Mouse (Mus musculus) liver, embryonic 16.5 days (tissue): ENCODE measurements at regions not wholly inside any gene's neighbourhood (a gene's known extent, or its start where the extent isn't known, plus 50 kb on each side); places are given as distances from the start of the nearest gene placed in this dataset.

Experiments
- ATAC-seq: fragments of 200-750 bp; cut with Nextera tagmentation; 2 replicates; pipeline ENCODE4 v1.8.0; 2017; ENCODE audit warnings: low read depth, mild to moderate bottlenecking, moderate number of reproducible peaks, moderate library complexity
- H3K27ac ChIP-seq: fragments of 300-500 bp; sonication (generic); 2 replicates; pipeline ENCODE4 v1.5.1; 2014; ENCODE audit warnings: mild to moderate bottlenecking, low read length
- H3K27me3 ChIP-seq: fragments of 300-500 bp; sonication (generic); 2 replicates; pipeline ENCODE4 v1.6.1; 2014; ENCODE audit warnings: low read depth, low read length, mixed read lengths; ENCODE audit not compliant: control insufficient read depth, insufficient read depth
- H3K36me3 ChIP-seq: fragments of 300-500 bp; sonication (generic); 2 replicates; pipeline ENCODE4 v1.6.1; 2014; ENCODE audit warnings: mild to moderate bottlenecking; ENCODE audit not compliant: control insufficient read depth, insufficient read depth
- H3K4me1 ChIP-seq: fragments of 300-500 bp; sonication (generic); 2 replicates; pipeline ENCODE4 v1.6.1; 2014; ENCODE audit warnings: low read depth, low read length, mixed read lengths; ENCODE audit not compliant: control insufficient read depth
- H3K4me2 ChIP-seq: fragments of 300-500 bp; sonication (generic); 2 replicates; pipeline ENCODE4 v1.6.1; 2014; ENCODE audit warnings: low read depth, low read length, mixed read lengths
- H3K4me3 ChIP-seq: fragments of 300-500 bp; sonication (generic); 2 replicates; pipeline ENCODE4 v1.5.1; 2014; ENCODE audit warnings: low read depth, mild to moderate bottlenecking, low read length
- H3K9ac ChIP-seq: fragments of 300-500 bp; sonication (generic); 2 replicates; pipeline ENCODE4 v1.6.1; 2014; ENCODE audit warnings: low read depth, low read length
- H3K9me3 ChIP-seq: fragments of 300-500 bp; sonication (generic); replicated peaks from 2 replicates; pipeline ENCODE4 v1.6.1; 2016; ENCODE audit warnings: low read length; ENCODE audit not compliant: control insufficient read depth
- WGBS: fragments of 180-500 bp; shearing (Covaris S2); extraction: QIAGEN DNeasy Blood & Tissue Kit; methylation state at CpG from one replicate; pipeline ENCODE4 v1.1.7; 2014; ENCODE audit not compliant: insufficient replicate concordance; 5-methylcytosine and 5-hydroxymethylcytosine counted together

DNA sequence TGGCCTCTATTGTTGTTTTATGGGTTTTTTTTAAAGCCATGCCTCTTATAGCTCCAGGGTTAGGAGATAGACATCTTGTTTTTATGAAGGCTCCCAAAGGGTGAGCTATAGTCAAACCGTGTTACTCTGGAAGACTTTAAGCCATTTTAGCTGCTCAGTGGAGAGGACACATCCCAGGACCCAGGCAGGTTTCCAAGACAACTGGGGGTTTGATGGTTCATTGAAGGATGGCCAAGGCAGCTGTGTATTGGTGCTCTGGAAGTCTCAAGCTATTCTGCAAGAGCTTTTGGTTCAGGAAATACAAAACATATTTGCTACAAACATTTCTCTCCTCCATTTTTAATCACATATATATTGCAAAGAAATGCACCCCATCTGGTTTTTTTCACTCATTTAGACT, 708.7 kb downstream of the Gm826 start:
- ATAC-seq, result no peak
- 68% methylated on average over 1 of the region's 1 CpGs for WGBS

DNA sequence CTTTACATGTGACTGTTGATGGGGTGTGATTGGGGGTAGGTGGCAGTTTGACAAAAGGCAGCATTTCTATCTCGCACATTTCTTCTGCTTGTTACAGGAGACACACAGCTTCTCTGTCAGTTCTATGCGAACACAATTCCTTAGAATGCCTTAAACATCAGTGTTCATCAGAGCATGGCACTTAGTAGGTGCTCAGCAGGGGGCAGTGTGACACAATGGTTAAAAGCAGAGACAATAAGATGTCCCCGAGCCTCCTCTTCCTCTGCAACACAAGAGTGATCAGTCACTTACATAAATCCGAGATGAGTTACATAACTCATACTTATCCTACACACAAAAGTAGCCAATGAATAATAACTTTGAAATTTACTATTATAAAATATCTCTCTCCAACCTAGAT, 688.1 kb downstream of the Gm826 start:
- 47% methylated on average over 4 of the region's 4 CpGs for WGBS
- H3K4me2 ChIP-seq, result no peak overlapping the region
- ATAC-seq, result no peak
- H3K36me3 ChIP-seq, result no peaks in the 10 kb centered on the region
- H3K4me3 ChIP-seq, result no peak overlapping the region
- H3K27me3 ChIP-seq, result no peaks in the 10 kb centered on the region
- no peak overlapping the region for H3K27ac ChIP-seq
- H3K4me1 ChIP-seq, result no peaks in the 10 kb centered on the region
- H3K9ac ChIP-seq, result no peak overlapping the region
- H3K9me3 ChIP-seq, result no peaks in the 10 kb centered on the region

More for the DNA sequence above, 708.7 kb downstream of the Gm826 start:
- no peaks in the 10 kb centered on the region for H3K4me1 ChIP-seq
- H3K27me3 ChIP-seq, result no peaks in the 10 kb centered on the region
- H3K4me3 ChIP-seq, result no peak overlapping the region
- H3K9me3 ChIP-seq, result no peaks in the 10 kb centered on the region
- H3K4me2 ChIP-seq, result no peak overlapping the region
- no peaks in the 10 kb centered on the region for H3K36me3 ChIP-seq
- no peak overlapping the region for H3K9ac ChIP-seq
- H3K27ac ChIP-seq, result no peak overlapping the region

DNA sequence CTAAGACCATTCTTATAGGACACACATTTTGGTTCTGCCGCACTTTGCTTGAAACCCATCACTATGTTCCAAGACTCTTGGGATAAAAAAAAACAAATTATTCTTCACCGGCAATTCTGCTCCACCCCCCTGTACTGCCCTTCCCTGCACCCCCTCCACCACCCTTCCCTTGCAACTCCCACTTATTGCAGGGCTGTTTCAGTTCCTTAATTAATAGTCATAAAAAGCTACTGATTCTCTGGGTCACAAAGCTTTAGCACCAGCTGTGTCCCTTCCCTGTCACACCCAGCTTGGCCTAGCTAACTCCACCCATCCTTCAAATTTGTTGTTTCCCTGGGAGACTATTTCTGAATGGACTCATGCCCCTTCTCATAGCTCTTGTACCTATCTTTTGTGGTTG, 687.4 kb downstream of the Gm826 start:
- no peaks in the 10 kb centered on the region for H3K36me3 ChIP-seq
- no peak for ATAC-seq
- no peak overlapping the region for H3K4me2 ChIP-seq
- H3K4me1 ChIP-seq, result no peaks in the 10 kb centered on the region
- H3K27ac ChIP-seq, result no peak overlapping the region
- 82% methylated on average over 2 of the region's 2 CpGs for WGBS
- H3K9me3 ChIP-seq, result no peaks in the 10 kb centered on the region
- no peak overlapping the region for H3K4me3 ChIP-seq
- H3K9ac ChIP-seq, result no peak overlapping the region
- H3K27me3 ChIP-seq, result no peaks in the 10 kb centered on the region

DNA sequence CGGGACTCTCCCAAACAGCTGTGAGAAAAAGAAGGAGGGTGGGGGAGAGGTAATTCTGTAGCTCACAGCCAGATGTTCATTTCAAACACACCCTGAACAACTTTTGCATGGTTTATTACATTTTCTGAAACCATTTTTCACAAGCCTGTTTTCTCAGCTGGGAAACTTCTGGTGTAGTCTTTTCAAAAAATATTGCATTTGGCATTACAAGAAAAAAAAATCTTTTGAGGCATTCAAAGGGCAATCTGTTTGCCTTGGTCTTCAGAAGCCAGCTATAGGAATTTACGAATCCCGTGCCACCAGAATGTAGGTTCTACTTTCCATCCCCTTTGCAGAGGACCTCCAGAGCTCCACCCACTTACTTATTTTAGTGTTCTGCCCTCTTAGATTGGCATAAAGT, 681.7 kb downstream of the Gm826 start:
- WGBS, result 66% methylated on average over 3 of the region's 3 CpGs
- Histone ChIP-seq H3K27ac (no peak overlapping the region), H3K27me3 (no peaks in the 10 kb centered on the region), H3K4me2 (no peak overlapping the region), H3K4me1 (no peaks in the 10 kb centered on the region), H3K4me3 (no peak overlapping the region), H3K9me3 (no peaks in the 10 kb centered on the region), H3K9ac (no peak overlapping the region), H3K36me3 (no peaks in the 10 kb centered on the region)
- ATAC-seq, result no peak

DNA sequence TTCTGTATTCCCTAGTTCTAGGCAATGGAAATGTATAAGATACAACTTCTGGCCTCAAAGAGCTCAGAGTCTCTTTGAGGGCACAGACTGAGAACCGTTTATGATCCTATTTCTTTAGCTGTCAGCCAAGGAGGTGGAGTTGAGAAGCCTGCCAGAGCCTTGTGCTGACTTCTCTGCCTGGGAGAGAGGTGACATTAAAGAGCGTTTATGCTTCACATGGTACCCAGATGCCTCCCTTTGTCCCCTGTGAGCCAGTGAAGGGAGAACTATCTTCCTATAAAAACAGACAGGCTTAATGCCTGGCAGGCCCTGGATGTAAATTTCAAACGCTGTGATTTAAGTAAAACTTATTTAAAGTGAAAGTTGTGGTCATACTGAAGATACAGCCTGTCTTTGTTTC, 657.1 kb downstream of the Gm826 start:
- Histone ChIP-seq H3K4me1 (no peaks in the 10 kb centered on the region), H3K36me3 (no peaks in the 10 kb centered on the region), H3K9ac (no peak overlapping the region), H3K4me2 (no peak overlapping the region), H3K9me3 (no peaks in the 10 kb centered on the region), H3K27me3 (no peaks in the 10 kb centered on the region), H3K27ac (no peak overlapping the region), H3K4me3 (no peak overlapping the region)
- ATAC-seq, result no peak
- WGBS, result 22% methylated on average over 3 of the region's 3 CpGs

- 43% methylated on average over 1 of the region's 1 CpGs for WGBS
- no peak for ATAC-seq
Observed at GRCm38 (mm10) chr2:159680641-159681040, 653.3 kb downstream of the Gm826 start.

DNA sequence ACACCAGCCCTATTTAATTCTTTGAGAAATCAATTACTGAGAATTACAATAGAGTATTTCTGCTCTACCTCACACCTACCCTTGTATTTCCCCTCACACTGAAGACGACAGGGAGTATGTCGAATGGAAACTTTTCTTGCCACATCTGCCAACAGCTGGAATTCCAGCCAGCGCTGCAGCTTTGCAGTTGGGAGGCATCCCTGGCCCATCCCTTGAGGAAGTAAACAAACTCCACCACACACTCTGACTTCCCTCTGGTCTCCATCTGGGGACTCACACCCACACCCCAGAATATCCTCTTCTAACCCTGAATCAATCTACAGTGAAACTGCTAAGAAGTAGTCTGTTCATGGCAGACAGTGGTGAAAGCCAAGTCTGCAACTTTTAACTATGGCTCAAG, 630.9 kb downstream of the Gm826 start:
- 44% methylated on average over 3 of the region's 3 CpGs for WGBS
- no peaks in the 10 kb centered on the region for H3K4me1 ChIP-seq
- no peak overlapping the region for H3K4me3 ChIP-seq
- no peak for ATAC-seq
- no peak overlapping the region for H3K9ac ChIP-seq
- H3K27ac ChIP-seq, result no peak overlapping the region
- no peak overlapping the region for H3K4me2 ChIP-seq
- H3K36me3 ChIP-seq, result no peaks in the 10 kb centered on the region
- H3K9me3 ChIP-seq, result no peaks in the 10 kb centered on the region; the same call in 1 of the 2 replicates
- no peaks in the 10 kb centered on the region for H3K27me3 ChIP-seq

More at GRCm38 (mm10) chr2:159680641-159681040, 653.3 kb downstream of the Gm826 start:
- Histone ChIP-seq H3K9me3 (no peaks in the 10 kb centered on the region), H3K27ac (no peak overlapping the region), H3K4me2 (no peak overlapping the region), H3K4me1 (no peaks in the 10 kb centered on the region), H3K4me3 (no peak overlapping the region), H3K36me3 (no peaks in the 10 kb centered on the region), H3K9ac (no peak overlapping the region), H3K27me3 (no peaks in the 10 kb centered on the region)

GRCm38 (mm10) chr2:159708141-159708540, 625.8 kb downstream of the Gm826 start:
- no peaks in the 10 kb centered on the region for H3K9me3 ChIP-seq
- no peaks in the 10 kb centered on the region for H3K27me3 ChIP-seq
- H3K9ac ChIP-seq, result no peak overlapping the region
- no peak for ATAC-seq
- no peaks in the 10 kb centered on the region for H3K4me1 ChIP-seq
- H3K36me3 ChIP-seq, result no peaks in the 10 kb centered on the region
- 61% methylated on average over 2 of the region's 2 CpGs for WGBS
- no peak overlapping the region for H3K4me3 ChIP-seq
- no peak overlapping the region for H3K4me2 ChIP-seq
- H3K27ac ChIP-seq, result no peak overlapping the region

GRCm38 (mm10) chr2:159714633-159715032, 619.3 kb downstream of the Gm826 start:
- H3K27me3 ChIP-seq, result no peaks in the 10 kb centered on the region
- ATAC-seq, result no peak
- 33% methylated on average over 3 of the region's 3 CpGs for WGBS
- no peak overlapping the region for H3K27ac ChIP-seq
- H3K4me2 ChIP-seq, result no peak overlapping the region
- no peaks in the 10 kb centered on the region for H3K9me3 ChIP-seq
- no peak overlapping the region for H3K9ac ChIP-seq
- no peaks in the 10 kb centered on the region for H3K36me3 ChIP-seq
- no peaks in the 10 kb centered on the region for H3K4me1 ChIP-seq
- no peak overlapping the region for H3K4me3 ChIP-seq

DNA sequence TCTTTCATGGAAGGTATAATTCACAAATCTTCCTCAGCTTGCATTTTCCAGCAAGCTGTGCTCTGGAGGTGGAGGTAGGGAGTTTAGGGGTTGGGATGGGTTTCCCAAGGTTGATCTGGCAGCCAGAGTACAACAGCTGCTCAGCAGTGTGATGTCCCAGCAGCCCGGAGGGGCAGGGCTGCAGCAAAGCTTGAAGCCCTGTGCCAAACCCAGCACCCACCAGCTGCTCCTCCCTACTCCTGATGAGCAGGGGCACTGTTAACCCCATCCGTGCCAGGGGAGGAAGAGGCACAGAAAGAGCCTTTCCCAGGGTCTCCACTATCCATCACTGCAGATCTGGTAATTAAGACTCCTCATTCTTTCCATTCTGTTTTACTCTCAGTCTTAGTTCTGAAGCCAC, 615.2 kb downstream of the Gm826 start:
- H3K4me2 ChIP-seq, result no peak overlapping the region
- no peak overlapping the region for H3K9ac ChIP-seq
- H3K4me1 ChIP-seq, result no peaks in the 10 kb centered on the region
- no peaks in the 10 kb centered on the region for H3K36me3 ChIP-seq
- H3K4me3 ChIP-seq, result no peak overlapping the region
- 38% methylated on average over 2 of the region's 2 CpGs for WGBS
- no peak overlapping the region for H3K27ac ChIP-seq
- ATAC-seq, result no peak
- H3K9me3 ChIP-seq, result no peaks in the 10 kb centered on the region
- no peaks in the 10 kb centered on the region for H3K27me3 ChIP-seq
